Mouse (Mus musculus): ENCODE data around the gene Cd180. TPM values are rescaled to one million over a fixed set of nuclear protein-coding genes. Genes with fewer than 3 reads are reported as not detected.

Cd180 gene
- total RNA-seq (2021): 1 to 10 TPM in 1 of 2 experiments, under 1 TPM in 1; 0.57 to 1.1 TPM

DNA sequence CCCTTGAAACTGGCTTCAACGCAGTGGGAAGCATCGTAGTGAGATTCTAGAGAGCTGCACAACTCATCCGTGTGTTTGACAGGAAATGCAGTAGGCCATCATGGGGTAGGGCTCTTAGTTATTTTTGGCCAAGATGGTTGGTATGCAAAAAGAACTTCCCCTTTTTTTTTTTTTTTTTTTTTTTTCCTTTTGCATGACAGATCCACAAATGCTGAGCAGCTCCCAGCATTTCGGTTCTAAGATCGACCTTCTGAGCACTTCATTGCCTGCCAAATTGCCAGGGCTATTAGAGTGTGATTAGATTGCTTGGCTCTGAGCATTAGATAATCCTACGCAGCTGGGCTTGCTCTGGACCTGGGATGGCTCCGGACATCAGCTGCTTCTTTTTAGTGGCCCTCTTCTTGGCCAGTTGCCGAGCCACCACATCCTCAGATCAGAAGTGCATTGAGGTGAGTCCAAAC is at the start of gene Cd180:
TSS of gene Cd180 (plus strand) at position 218 of the 461 bp plus-strand sequence.
- DNase-seq (ENCODE audit: low spot score): no peak
- intact Hi-C loops (cut with DNase I): no loop called here

DNA sequence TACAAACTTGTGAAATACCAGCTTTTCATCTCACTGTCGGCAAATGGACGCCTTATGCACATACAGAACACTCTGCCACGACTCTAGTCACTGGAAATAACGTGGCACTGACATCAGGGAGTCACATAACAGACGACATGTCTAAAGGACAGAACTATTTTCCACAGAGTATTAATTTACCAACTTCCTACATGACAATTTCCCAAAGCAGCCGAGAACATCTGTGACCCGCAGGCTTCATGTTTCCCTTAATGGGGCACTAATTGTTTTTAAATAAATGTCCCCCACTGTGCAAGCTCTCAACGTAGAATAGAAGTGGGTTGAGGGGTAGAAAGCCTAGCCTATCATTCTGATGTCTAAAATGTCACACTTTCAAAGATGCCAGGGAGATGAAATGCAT is 49.0 kb upstream of the Cd180 start:
- DNase-seq (ENCODE audit: low spot score): no peak
- intact Hi-C loops (cut with DNase I): loop anchor here (10.0 kb wide), 4 partner anchors 310 to 1750 kb away; no protein-coding TSS in a partner anchor

DNA sequence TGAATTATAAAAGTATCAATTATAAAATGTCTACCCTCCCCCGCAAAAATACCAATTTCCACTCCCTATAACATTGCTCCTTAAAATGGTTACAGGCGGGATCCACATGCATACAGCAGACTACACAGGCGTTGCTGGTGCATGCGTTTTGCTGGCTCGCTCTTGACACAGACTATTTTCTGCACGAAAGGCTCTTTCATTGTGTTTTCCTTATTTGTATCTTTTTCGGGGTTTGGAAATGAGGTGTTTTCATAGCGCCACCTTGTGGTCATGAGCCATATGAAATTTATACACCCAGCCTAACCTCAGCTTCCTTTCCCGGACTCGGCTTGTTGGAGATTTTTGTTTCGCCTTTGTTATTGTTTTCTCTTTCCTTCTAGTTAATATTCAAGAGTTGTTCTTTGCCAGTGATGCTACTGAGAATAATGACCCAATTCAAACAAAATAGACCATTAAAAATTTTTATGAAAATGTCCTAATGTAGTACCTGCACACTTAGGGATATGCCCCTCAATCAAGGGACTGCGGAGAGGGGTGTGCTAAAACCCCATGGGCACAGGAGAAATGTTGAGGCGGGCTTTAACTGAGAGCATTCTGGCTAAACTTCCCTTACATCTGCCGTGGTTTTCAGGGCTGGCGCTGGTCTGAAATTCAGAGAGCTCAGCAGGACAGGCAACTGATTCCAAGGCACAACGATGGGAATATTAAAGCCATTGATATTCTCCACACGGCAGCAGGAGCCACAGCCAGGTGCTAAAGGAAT is 48.4 kb upstream of the Cd180 start:
- DNase-seq (ENCODE audit: low spot score): peak; percentile 21
- intact Hi-C loops (cut with DNase I): loop anchor here (5.0 to 10.0 kb wide), 6 partner anchors 310 to 1750 kb away; no protein-coding TSS in a partner anchor

DNA sequence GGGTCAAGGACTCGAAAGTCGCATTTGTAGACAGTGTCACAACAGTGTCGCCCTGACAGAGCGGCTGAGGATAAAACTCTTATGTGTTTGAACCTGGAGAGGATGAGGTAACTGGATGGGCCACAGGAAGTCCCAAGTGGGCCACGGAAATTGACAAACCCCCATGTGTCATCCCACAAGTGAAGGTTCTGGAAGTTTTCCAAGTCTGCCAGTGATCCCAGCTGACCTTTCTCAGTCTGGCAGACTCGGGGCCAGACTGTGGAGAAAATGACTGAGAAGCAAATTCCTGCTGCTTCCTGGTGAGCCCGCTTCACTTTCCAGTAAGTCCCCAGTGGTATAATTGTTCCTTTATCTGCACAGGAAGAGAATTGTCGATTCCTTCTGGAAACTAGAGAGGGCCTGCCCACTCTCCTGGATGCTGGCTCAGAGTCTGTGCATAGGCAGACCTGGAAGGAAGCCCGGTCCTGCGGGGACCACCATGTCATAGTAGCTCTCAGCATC is 47.0 kb upstream of the Cd180 start:
- peak; percentile 16 for DNase-seq (ENCODE audit: low spot score)
- intact Hi-C loops (cut with DNase I): loop anchor here (5.0 to 10.0 kb wide), 6 partner anchors 312 to 1752 kb away; no protein-coding TSS in a partner anchor

DNA sequence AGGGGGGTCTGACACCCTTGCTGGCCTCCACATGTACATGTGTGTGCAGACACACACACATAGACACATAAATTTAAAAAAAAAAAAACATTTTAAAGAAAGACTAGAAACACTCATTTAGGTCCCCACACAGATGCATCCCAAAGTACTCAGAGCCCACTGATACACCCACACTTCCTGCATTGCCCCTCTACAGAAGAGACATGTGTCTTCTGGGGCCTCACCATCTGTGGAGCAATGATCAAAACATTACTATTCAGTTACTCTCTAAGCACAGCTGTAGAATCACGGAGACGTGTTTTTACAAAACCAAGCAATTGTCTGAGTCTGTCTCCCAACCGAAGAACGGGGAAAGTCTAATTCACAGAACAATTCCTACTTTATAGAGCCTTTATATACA is 45.8 kb upstream of the Cd180 start:
- intact Hi-C loops (cut with DNase I): loop anchor here (5.0 to 10.0 kb wide), 6 partner anchors 313 to 1753 kb away; no protein-coding TSS in a partner anchor
- DNase-seq (ENCODE audit: low spot score): no peak

DNA sequence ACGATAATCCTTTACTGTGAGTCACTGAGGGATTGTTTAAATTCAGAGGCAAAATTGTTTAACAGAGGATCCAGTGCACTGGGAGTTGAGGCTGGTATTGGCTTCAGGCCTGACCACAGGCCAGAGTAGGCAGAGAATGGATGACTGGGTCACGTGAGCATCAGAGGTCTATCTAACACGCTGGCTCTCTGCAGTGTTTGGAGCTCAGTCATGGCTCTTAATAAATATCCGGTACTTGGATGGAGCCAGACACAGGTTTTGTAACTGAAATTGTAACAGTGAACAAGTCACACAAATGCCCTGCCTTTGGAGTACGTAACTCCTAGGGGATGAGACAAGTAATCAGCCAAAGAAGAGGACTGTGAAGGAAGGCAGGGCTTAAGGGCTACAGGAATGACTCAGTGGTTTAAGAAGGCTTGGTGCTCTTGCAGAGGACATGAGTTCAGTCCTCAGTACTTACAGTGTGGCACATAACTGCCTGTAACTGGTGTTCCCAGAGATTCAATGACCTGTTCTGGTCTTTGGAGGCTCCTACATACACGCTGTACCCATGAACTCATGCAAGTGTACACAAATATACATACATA is 41.0 kb upstream of the Cd180 start:
- DNase-seq (ENCODE audit: low spot score): no peak
- intact Hi-C loops (cut with DNase I): loop anchor here (10.0 kb wide), 1 partner anchor 1998 kb away; the partner anchor contains the start of genes Ak6, Rad17 and Taf9

DNA sequence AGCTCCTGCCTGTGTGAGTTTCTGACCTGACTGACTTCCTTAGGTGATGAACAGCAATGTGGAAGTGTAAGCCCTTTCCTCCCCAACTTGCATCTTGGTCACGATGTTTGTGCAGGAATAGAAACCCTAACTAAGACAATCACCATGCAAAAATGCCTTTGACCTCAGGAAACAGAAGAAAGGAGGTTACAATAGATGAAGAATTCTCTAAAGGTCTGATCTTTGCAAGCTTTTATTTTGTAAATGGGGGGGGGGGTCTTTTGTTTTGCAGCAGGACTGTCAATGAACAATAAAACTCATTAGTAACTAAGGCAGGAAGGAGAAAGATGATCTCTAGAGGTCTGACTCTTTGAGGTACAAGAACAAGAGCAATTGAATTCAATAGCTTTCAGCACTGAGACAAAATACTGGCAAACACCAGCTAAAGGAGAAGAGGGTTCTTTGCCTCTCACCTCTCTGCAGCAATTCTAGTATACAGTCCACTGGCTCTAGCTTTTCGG is 38.2 kb upstream of the Cd180 start:
- intact Hi-C loops (cut with DNase I): loop anchor here (10.0 kb wide), 1 partner anchor 2000 kb away; the partner anchor contains the start of genes Ak6, Rad17 and Taf9
- no peak for DNase-seq (ENCODE audit: low spot score)

DNA sequence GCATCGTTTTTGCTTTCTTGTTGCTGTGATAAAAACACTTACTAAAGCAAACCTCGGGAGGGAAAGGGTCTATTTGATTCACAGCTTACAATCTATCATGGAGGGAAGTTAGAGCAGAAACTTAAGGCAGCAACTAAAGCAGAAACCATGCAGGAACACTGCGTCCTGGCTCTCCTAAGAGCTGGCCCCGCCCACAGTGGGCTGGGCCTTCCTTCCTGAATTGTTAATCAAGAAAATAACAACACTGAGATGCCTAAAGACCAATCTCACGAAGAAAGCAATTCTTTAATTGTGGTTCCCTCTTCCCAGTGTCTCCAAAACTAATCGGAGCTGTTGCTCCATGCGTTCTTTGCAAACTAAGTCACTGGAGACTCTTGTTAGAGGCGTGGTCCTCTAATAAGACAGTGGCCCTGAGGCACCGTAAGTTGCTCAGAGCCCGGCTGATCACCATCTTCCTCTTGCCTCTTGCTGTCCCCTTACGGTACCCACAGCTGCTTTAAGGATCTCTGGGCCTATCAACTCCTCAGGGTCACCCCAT is 37.1 kb upstream of the Cd180 start:
- intact Hi-C loops (cut with DNase I): loop anchor here (10.0 kb wide), 1 partner anchor 2001 kb away; the partner anchor contains the start of genes Ak6, Rad17 and Taf9
- DNase-seq (ENCODE audit: low spot score): peak; percentile 27

DNA sequence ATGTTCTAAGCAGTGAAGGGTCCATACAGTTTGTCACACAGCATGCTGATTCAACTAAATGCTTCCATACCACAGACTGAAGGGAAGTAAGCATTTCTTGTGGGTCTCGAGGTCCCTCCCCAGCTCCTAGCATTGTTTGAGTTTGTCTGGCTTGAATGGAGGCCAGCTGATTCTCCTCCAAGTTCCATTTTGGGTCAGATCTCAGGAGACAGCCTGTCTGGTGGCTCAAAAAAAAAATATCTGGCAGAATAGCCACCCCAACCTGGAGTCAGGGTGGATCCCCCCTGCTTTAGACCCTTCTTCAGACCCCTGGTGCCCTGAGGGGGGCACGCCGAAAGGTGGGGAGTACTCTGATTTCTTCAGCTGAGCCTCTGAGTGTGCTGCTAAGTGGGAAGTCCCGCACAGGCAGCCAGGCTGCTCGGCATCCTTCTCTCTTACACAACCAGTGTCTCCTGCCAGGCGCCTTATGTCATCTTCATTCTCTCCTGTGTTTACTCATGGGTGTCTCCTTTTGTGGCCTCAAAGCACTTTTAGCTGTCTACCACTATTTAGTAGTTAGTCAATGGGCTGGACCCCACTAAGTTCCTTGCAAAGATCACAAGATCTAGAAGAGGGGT is 35.0 kb upstream of the Cd180 start:
- DNase-seq (ENCODE audit: low spot score): peak; percentile 69
- intact Hi-C loops (cut with DNase I): loop anchor here (10.0 kb wide), 1 partner anchor 2004 kb away; the partner anchor contains the start of genes Ak6, Rad17 and Taf9

DNA sequence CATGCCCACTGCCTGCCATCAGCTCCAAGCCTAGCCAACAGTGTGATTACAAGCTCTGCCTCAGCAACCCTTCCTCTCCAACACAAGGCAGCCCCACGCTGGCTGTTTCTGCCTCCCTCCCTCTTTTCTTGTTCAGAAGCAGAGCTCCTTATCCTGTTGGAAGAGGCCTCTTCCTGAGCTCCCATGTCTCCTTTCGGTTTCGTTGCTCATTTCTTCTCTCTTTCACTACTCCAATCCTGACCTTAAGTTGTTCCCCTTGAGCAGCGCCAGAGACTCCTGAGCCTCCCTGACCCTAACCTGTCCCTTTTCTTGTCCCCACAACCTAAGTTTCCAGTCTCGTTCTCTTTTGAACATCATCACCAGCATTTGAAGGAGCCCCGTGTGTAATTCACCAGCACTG is 29.3 kb upstream of the Cd180 start:
- no peak for DNase-seq (ENCODE audit: low spot score)
- intact Hi-C loops (cut with DNase I): no loop called here

DNA sequence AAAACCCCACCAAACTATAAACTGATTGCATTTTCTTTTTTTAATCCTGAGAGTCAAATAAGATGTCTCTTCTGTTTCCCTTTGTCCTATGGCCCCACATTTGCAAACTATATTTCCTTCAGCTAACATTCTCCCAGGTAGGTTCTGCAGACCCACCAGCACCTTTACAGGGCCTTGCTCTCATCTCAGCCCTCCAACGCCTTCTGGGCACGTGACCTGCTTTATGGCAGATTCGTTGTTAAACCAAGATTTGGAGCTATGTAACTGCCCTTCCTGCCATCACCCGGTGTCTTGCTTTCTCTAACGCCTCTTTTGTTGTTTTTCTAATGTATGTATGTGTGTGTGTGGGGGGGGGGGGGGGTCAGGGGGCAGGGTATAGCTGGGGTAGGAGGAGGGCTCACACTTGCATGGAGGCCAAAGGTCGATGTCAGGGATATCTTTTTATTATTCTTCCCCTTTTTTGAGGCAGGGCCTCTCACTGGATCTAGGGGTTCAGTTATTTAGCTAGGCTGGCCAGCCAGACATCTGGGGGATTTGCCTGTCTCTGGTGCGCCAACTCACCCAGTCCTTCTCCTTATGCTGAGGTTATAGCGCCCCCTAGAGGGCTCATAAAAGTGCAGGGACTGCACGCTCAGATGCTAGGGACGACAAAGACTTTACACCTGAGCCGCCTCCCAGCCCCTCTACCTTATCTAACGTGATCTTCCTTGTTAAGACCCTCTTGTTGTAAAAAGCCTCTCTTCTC is 28.3 kb upstream of the Cd180 start:
- DNase-seq (ENCODE audit: low spot score): no peak
- intact Hi-C loops (cut with DNase I): no loop called here

DNA sequence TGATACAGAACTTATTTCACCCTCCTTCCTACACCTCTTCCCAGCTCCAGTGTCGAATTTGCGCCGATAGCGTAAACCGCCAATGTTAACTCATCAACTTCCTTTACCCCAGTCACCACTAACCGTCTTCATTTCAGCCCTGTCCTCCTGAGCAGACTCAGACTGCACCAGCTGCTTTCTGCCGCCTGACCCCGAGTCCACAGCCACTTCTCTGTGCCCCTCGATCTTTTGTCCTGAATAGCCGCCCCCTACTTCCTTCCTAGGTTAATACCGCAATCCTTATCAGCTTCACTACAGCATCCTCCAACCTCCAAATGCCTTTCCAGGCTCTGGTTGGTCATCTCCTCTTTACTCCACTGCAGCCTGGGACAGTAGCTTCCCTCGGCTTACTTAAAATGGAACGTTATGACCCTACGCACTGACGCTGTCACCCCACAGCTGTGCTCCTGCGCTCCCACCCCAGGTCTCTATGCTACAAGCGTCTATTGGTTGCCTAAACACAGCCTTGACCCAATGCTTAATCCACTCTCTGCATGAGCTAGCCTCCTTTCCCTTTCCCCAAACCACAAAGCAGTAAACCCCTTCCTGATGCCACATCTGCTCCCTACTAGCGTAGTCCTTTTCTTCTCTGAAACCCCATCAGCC is 27.6 kb upstream of the Cd180 start:
- intact Hi-C loops (cut with DNase I): no loop called here

DNA sequence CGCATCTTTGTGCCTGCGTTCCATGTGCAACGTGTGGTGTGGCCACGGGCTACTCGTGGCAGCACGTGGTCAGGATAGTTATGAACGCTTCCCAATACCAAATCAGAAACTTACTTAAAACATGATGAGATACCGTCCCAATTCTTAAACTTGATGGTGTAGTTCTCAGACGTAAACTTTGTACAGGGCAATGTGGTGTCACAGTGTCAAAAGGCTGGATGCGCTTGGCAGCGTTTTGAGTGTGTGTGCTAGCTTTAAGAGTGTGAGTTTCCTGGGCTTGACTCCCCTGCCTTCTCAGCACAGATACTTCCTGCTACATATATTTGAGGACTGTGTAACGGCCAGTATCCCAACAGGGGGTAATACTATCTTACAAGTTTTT is 27.1 kb upstream of the Cd180 start:
- no peak for DNase-seq (ENCODE audit: low spot score)
- intact Hi-C loops (cut with DNase I): no loop called here

More for the DNA sequence above, 27.6 kb upstream of the Cd180 start:
- DNase-seq (ENCODE audit: low spot score): no peak

DNA sequence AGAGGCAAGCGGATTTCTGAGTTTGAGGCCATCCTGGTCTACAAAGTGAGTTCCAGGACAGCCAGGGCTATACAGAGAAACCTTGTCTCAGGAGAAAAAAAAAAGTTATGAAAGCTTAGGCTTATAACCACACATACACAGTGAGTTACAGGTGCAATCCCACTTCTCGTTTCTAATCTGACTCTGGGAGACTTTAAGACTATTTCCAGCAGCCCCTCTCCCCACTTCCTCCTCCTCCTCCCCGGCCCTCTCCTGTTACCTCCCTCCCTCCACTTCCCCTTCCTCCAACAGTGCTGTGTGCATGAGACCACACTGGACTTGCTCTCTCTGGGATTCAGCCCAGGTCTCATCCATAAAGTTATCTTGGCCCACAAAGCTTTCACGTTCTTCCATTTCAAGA is 26.6 kb upstream of the Cd180 start:
- intact Hi-C loops (cut with DNase I): no loop called here
- DNase-seq (ENCODE audit: low spot score): no peak

DNA sequence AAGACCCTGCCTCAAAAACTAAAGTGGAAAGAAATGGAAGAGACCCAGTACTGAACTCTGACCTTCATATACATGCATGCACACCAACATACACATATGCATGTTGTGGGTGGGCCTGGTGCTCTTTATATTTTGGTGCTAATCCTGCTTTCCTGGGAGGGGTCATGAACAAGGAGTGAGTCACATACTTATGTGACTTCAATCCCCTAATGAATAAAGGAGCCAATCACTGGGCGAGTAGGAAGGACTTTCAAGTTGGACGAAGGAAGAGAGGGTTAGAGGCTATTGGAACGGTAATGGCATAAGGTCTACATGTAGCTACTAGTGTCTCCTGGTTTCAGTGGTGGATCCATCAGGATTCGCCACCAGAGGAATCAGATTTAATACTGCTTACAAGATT is 26.0 kb upstream of the Cd180 start:
- DNase-seq (ENCODE audit: low spot score): no peak
- intact Hi-C loops (cut with DNase I): no loop called here

DNA sequence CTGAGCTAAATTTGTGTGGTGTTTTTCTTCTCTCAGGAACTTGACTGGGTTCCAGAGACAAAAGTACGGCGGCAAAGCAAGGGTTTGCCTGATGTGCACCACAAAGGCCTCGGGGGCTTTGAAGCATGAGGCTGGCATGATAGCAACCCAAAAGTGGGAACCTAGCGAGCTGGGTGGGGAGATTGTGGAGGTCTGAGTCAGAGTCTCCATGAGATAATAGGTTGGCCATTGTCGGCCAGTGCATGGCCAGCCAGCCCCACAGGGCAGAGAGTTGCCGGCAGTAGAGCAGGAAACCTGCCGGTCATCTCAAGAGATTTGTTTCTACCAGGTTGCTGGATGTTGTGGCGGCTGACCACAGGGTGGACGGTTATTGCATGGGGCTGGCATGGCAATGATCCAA is 25.5 kb upstream of the Cd180 start:
- no peak for DNase-seq (ENCODE audit: low spot score)
- intact Hi-C loops (cut with DNase I): no loop called here

DNA sequence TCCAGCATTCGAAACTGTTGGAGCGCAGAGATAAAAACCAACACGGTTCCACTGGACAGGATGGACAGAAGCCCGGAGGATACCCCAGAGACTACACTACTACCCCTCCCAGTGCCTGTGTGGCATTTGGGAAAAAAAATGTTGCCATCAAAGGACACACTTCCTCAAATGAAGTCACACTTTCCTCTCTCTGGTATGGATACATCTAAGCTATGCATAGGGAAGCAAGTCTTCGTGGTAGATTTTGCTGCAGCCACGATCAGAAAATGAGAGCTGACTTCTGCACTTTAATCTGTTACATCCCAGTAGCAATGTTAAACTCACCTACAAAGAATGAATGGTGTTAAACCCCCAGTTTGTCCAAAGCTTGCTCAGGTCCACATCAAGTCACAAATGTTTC is 24.4 kb upstream of the Cd180 start:
- intact Hi-C loops (cut with DNase I): no loop called here
- no peak for DNase-seq (ENCODE audit: low spot score)

DNA sequence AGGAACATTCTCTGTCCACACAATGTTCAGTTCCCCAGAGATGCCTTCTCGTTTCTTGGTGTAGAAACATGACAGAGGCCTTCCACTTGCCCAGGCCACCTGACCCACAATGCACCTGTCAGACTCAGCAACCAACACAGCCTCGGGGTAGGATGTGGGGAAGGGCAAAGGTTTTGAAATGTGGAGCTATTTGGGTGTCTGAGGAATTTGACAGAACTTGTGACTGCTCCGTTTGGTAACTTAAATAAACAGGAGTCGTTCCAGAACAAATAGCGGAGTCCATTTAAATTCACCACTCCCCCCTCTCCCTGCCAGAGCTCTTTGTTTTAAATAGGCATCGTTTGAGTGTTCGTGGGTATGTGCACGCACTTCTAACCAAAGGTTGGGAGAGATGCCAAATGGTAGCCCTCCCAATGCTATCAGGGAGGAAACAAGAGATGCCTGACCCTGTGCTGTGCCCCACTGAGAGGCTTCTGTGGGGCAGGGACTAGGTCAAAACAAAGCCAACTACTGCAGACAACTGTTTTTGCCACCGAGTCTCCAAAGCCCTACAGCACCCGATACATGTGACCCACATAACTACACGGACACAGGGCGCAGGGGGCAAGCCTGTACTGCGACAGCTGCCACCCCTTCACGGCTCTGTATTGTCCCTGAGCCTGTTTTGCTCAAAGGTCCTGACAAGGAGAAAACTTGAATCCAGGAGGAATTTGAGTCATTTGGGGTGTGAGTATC is 23.7 kb upstream of the Cd180 start:
- intact Hi-C loops (cut with DNase I): no loop called here
- no peak for DNase-seq (ENCODE audit: low spot score)

Data from heart, postnatal 25 days (tissue).